Mouse (Mus musculus) frontal cortex, postnatal 36 days (tissue): ENCODE data around the gene Dnajc15.

ENCODE experiments used
- DNase-seq, 2 experiments: peaks; one replicate each; pipeline ENCODE4 v3.0.0; 2022; ENCODE audit warnings: low spot score in 2 of 2

Dnajc15 gene

DNA sequence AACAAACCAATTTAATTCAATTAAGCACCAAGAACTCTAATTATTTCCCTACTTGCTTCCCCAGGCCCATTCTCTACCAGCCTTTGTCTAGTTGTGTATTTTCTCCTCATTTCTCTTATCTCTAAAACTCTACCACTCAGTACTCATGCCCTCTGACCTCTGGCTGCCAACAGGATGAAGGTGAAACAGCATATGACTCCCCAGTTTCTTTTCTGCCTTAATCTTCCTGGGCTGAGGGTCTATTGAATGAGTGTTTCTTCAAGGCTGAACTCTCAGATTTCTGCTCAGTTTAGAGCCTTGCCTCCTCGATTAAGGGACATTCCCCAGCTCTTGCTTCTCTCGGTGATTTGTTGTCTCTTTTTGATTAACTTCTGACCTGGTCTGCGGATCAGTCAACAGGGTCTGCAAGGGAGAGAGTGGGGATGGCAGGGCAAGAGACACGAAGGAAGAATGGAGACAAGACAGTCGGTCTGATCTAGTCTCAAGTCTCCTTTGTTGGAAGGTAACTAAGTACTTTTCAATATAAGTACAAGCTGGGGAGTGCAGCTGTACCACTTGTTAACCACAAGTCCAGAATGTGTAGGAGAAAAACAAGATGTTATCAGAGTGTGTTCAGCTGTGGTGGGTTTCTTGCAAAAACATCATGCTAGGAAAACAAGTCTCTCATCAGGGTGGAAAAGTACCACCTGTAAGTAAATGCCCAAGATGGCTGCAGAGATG is 13.9 kb downstream of the Dnajc15 start:
- DNase-seq = no peak

DNA sequence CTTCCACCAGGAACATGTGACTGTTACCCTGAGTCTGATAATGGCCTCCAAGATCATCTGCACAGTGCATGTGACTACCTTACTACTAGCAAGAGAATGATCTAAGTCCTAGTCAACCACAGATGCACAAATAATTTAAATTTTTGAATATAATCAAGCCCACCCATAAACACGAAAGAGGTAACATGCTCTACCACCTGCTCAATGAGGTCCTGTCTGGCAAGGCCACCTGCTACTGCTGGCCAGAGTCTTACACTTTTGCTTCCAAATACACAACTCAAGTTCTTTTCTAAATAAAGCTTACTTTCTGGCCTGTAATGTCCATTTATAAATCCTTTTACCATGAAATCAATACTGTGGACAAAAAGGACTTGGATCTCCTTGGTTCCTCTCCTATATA is 15.0 kb downstream of the Dnajc15 start:
- DNase-seq = no peak

DNA sequence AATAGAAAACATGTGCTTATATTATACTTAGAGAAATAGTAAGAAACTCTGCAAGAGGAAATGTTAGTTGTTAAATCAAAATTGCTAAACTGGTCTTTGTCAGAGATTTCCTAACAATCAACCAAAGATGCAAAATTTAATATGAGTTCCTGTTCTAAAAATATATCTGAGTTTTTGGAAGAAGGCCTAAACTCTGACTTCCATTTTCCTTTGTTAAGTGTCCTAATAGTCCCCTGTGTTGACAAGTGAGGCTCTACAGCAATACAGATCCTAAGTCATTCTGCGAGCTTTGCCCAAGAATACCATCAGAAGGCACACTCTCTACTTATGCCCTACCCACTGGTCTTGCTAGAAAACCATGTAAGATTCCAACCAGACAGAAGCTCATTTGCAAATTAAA is 21.0 kb downstream of the Dnajc15 start:
- DNase-seq = no peak

DNA sequence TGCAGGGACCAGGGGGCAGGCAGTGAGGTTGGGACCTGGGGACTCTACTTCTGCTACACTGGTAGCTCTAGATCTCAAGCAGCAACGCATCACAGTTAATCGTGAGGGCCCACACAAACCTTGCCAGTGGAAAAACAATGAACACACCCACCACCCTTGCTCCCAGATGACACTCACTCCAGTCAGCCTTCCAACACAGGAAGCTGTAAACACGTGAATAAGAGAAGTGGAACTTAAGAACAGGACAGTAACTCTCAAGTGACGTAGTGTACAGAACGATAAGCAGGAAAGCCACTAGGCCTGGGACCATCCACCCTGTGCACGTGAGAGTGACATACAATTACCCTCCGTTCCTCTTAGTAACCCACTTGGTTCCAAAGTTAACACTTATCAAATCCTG is 25.1 kb downstream of the Dnajc15 start:
- no peak for DNase-seq

DNA sequence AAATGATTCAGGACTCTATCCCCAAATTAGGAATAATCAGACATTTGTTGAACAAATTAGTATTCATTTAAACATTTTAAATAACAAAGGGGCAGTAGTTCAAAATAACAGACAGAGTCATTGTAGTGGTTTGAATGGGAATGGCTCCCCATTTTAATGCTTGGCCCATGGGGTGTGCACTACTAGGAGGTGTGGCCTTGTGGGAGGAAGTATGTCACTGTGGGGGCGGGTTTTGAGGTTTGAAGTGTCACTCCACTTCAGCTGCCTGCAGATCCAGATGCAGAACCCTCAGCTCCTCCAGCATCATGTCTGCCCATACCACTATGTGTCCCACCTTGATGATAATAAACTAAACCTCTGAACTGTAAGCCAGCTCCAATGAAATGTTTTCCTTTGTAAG is 26.6 kb downstream of the Dnajc15 start:
- no peak for DNase-seq

DNA sequence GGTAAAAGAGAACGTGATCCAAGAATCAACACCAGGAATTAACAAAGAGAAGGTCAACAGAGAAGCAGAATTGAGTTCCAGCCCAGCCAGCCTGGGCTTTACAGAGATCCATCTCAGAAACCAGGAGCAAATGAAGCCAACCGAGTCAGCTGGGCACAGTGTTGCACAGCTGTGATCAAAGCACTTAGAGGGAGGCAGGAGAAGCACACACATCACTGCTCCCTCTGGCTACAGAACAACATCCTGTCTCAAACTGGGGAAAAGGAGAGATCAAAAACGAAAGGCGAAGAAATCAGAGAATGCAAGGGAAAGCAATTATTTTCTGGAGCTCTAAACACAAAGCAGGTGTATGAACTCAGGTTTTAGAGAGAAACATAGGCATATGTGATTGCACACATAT is 28.7 kb downstream of the Dnajc15 start:
- no peak for DNase-seq

DNA sequence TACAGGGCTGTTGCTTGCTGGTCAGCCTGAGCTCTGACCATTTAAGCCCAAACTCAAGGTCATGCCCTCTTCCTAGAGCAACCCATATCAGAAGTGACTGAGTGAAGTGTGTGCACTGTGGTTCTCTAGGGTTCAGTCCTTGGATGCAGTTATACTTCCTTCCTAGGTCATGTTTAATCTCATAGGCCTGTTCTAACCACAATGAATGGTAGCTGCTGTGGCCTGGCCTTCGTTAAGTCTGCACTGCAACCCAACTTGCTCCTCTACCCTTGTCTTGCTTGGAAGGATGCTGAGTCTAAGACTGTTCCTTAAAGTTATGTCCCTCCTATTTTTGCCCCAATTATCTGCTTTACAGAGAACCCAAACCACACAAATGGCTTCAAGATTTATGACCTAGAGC is 29.4 kb downstream of the Dnajc15 start:
- DNase-seq = no peak

DNA sequence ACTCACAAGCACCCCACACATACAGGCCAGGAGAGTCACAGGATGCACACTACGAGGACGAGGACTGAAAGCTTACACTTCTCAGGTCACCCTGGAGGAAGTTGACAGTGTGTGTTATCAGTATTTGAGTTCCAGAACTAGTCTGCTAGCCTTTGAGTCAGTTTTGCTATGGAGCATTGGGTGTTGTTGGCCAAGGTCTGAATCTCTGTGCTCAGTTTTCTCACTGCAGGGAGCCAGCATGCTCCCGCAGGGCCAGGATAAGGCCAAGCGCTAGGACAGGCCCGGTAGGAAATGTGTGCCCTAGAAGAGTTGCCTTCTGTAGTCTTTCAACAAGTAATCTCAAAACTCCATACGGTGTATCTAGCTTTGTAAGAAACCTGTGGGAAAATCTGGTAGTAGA is 34.4 kb downstream of the Dnajc15 start:
- DNase-seq = no peak

DNA sequence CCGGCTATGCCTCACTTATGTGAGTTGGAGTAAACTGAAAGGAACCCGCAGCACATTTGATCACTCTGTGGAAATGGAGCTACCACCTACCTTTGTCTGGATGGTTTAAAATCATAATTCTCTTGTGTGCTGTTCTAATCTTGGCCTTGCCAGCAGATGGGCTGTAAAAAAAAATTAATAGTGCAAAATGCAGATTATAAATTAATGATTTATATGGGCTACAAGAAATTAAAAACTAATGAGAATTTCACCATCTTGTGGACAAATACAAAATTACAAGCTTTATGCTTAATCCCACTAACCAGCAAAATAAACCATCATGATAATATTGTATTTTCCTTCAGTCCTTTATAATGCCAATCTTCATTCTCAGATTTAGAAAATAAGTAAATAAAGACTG is 34.8 kb downstream of the Dnajc15 start:
- DNase-seq = no peak

DNA sequence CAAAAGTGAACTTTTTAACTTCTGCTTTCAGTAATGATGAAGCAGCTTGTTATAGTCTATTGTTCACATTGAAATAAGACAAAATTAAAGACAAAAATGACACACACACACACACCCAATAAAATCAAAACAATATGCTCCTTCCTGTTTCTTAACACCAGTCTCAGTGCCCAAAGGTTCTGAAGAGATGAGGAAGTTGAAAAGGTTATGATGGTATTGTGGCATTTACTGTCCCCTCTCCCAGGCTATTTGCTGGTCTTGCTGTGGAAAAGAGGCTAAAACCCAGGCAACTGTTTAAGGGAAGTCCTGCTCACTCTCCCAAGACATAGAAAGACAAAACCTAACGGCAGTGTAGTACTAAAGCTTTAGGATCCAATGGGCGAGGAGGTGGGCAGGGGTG is 38.1 kb downstream of the Dnajc15 start:
- no peak for DNase-seq

DNA sequence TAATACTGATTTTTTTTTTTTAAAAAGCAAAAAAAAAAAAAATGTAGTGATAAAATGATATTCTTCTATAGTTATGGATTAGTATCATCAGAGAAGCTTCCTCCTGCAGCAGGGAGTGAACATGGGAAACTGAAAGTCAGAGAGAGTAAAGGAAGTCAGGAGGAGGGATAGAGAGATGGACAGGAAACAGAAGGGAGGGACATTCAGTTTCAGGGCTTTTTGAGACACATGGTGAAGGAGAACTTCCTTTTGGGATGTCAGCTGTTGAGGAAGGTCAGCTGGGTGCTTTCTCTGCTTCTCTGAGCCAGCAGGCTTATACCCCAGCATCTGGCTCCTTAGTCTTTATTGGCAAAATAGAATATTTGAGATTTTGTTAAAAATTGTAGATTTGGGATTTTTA is 42.6 kb downstream of the Dnajc15 start:
- no peak for DNase-seq

DNA sequence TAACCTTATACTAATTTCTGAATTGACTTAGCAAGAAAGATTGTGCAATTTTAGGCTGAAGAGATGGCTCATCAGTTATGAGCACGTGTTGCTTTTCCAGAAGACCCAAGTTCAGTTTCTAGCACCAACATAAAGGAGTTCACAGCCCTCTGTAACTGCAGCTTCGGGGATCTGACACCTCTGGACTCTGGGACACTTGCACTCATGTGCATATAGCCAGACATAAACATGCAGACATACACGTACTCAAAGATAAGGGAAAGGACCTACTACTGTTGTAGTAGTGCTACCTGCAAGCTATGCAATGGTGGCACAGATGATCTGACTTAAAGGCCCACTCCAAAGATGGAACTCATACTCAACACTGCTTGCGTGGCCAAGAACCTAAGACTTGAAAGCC is 43.0 kb downstream of the Dnajc15 start:
- no peak for DNase-seq

DNA sequence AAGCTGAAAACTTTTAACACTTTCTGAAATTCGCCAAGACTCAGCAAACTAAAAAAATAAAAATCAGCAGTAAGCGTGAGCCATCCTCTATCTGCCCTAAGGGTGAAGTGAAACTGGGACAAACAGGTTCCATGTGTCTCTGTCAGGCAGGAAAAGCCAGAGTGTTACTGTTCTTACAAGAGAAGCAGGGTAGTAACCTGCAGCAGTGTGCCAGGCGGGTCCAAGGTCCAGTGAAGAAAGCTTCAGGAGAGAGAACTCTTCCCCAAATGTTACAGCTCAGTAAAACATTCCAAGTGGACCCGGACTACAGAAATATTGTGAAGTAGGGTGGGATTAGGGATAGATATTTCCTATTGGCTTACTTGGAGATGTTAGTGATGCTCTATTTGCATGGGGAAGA is 45.3 kb downstream of the Dnajc15 start:
- no peak for DNase-seq

DNA sequence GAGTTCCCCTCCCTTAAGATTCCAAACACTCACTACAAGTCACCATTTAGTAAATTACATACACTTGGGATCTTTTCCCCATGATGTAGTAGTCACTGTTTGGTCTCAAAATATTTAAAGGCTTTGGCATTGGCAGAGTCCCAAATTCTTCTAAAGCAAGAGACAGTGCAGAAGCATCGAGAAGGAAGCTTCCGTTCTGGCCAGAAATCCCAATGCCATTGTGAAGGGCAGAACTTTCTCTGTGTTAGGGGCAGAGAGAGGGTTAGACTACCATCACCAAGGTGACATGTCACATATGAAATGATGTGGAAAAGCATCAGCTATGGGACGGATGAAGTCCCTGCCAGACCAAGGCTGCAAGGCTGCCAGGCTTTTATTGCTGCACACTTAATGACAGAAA is 49.0 kb downstream of the Dnajc15 start:
- DNase-seq = no peak

DNA sequence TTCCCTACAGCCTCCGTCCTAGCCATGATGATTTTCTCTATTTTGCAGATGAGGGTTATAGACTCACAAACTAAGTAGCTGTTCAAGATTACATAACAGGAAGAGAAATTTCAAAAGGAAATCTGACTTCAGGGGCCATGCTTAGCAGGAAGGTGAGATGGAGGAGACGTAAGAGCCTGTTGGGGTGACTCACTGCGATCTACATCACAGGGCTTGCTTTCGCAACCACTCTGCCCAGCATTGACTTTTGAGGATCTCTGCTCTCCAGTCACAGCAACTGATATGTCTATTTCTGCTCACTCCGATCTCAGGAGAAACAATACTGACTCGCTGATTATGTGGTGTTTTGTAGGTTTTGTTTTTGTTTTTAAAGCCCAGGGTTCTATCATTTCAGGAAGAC is 49.8 kb downstream of the Dnajc15 start:
- no peak for DNase-seq

DNA sequence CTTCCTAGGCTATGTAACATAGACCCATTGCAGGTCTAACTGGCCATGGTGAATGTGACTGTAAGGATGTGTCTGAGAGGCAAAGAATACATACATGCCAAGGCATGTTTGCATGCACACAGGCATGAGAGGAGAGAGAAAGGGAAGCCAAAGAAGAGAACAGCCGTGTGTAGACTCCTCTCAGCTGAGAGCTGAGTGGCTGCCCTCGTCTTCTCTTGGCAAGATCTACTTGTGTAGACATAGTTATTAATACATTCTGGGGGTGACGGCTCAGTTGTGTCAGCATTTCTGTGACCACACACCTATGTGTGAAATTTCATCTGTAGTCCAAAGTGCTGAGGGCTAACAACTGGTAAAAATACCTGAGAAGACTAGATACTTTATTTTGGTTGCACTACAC is 55.1 kb downstream of the Dnajc15 start:
- no peak for DNase-seq

DNA sequence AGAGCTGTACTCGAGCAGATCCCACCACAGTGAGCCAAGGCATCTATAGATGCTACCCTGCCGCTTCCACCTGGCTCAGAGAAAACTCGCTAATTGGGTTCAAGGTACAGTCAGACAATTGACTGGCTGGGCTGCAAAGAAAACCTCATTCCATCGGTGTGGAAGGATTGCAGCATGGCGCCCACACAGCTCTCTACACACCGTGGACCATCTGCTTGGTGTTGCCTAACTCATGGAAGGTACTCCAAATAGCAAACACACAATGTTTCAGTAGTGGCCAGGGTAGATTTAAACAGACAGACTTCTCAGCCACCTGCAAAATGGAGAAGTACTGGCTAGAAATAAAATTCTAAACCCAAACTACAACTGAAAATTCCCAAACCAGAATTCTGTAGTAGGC is 57.4 kb downstream of the Dnajc15 start:
- peak in 1 of 2 experiments; percentile 58 for DNase-seq

DNA sequence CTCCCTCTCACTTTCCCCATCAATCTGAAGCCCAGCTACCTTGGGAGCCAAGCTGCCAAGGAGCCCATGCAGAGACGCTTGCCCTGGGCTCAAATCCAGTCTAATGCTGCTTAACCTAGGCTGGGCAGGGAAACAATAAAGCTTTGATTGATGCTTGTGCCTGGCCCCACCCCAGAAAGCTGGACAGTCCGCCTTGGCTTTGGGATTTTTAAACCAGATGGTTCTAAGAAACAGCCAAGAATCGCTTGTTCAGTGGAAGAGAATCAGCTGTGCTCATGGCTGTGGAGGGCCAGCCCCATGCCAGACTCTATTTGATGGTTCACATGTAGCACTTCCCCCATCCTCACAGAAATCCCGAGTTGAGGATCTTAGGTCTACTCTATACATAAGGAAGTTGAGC is 60.0 kb downstream of the Dnajc15 start:
- no peak for DNase-seq

DNA sequence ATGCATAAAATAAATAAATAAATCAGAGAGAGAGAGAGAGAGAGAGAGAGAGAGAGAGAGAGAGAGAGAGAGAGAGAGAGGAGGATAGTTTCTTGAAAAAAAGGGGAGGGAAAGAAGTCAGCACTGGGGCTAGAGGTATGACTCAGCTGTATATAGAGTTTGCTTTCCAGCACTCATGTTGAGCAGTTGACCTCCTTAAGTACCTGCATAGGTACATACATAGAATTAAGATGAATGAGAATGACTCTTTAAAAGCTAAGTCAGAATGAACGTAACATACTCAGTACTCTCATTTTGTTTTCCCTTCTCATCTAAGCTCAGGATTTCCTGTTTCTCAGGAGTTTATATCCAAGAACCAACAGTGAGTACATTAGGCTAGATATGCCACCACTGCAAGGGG is 62.0 kb downstream of the Dnajc15 start:
- no peak for DNase-seq

DNA sequence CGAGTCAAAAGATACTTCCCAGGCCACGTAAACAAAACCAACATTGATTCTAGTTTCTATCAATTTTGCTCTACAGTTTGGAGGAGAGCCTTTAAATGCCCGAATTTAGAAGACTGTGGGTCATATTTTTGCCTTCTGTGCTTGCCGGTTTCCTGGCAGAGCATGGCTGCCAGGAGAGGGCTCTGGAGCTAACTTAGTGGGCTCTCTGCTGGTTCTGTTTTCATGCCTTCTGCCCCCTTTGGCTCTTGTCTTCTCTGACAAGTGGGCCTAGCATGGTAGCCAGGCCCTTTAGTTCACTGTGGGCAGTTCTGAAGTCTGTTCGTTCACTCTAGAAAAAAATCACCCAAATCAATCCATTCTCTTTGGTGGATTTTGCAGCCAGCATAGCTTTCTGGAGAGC is 63.5 kb downstream of the Dnajc15 start:
- no peak for DNase-seq

DNA sequence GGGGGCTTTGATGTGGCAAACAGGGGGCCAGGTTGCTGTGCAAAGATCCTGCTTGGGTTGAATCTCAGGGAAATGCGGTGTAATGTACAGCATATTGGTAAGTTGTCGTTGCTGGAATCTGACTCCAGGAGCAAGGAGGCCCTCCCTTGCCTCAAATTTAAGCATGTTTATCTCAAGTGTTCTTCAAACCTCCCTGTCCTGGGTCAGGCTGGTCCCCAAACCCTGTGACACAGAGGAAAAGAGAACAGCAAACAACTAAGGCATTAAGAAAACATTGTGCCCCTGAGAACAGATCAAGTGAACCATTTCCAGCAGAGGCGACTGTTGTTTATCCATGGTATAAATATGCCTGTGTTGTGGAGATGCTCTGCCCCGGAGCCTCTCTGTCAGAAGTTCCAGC is 67.1 kb downstream of the Dnajc15 start:
- DNase-seq = no peak

DNA sequence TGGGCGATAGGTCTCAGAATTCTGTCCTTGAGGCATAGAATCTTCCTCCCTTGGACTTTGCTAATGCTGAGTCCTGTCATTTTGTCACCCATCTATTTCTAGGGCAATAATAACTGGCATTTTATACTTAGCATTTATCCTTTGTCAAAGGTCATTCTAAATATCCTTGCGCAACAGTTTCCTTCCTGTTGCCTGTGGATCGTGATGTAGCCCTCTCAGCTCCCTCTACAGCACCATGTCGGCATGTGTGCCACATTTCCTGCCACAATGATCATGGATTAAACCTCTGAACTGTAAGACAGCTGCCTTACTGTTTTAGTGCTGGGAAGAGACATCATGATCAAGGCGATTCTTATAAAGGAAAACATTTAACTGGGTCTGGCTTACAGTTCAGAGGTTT is 68.6 kb downstream of the Dnajc15 start:
- DNase-seq = no peak

DNA sequence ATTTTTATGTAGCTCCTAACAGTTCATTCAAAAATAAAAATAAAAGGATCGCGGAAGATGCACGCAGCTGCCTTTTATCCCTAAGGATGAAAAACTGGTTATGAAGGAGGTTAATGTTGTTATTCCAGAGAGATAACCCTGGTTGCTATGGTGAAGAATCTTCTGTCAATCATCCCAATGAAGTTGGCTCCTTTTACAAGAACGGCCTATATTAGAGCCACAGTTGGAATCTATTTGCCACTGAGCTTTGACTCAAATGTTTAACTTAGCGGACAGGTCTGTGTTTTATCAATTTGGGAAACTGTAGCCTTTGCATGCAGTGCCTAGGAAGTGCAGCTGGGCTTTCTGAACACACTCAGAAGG is 72.7 kb downstream of the Dnajc15 start:
- no peak for DNase-seq

DNA sequence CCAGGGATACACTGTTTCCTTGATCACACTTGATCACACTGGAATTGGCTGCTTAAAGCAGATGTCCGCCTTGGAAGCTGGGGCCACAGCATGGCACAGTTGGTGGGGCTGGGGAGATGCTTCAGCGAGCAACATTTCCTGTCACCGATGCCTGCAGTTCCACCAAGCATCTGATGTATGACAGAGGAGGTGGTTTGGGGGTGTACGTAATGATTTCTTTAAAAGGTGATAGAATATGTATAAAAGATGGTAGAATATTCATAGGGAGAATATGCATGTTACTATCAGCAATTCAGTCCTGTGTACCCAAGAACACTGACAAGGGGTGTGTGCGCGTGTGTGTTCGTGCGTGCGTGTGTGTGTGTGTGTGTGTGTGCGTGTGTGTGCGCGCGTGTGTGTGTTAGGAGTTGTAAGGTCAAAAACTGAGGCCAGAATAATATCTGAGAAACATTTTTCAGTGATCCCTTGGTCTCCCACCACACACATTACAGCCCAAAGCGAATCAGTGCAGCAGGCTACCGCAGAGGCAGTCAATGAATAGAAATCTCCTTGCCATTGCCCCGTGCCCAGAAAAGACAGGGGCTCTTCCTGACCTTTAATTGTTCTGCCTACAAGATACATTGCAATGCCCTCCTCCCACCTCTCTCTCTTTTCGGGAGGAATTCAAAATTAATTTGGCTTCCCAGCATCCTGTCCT is 73.2 kb downstream of the Dnajc15 start:
- DNase-seq = no peak
